Mouse (Mus musculus) myocyte (in vitro differentiated cells): ENCODE data around the gene Tub. TPM values are rescaled to one million over a fixed set of nuclear protein-coding genes. Genes with fewer than 3 reads are reported as not detected.

Experiments
- H3K27me3 ChIP-seq: one replicate; pipeline ENCODE4 v1.6.1; 2011; ENCODE audit not compliant: control insufficient read depth, insufficient read depth, insufficient read length
- H3K36me3 ChIP-seq: one replicate; pipeline ENCODE4 v1.6.1; 2011; ENCODE audit not compliant: control insufficient read depth, insufficient read depth
- H3K4me2 ChIP-seq: one replicate; pipeline ENCODE4 v1.6.1; 2011; ENCODE audit warnings: low read depth, control low read depth
- H3K4me3 ChIP-seq: one replicate; pipeline ENCODE4 v1.5.1; 2011; ENCODE audit warnings: mild to moderate bottlenecking, control low read depth, moderate library complexity
- H3K79me2 ChIP-seq: one replicate; pipeline ENCODE4 v1.6.1; 2011; ENCODE audit not compliant: control insufficient read depth, insufficient read depth
- H3ac ChIP-seq: one replicate; pipeline ENCODE4 v1.6.1; 2011; ENCODE audit not compliant: control insufficient read depth, insufficient read length
- CEBPB ChIP-seq: IDR thresholded peaks from 2 replicates; pipeline ENCODE4 v1.6.1; 2011; ENCODE audit warnings: mild to moderate bottlenecking, moderate library complexity; ENCODE audit not compliant: poor library complexity, insufficient read depth, severe bottlenecking
- E2F4 ChIP-seq: IDR thresholded peaks from one replicate; pipeline ENCODE4 v1.6.1; 2011; ENCODE audit warnings: mild to moderate bottlenecking, control low read depth, moderate library complexity; ENCODE audit not compliant: insufficient read depth
- MAX ChIP-seq: IDR thresholded peaks from one replicate; pipeline ENCODE4 v1.6.1; 2011; ENCODE audit warnings: low read depth, mild to moderate bottlenecking, control low read depth
- MYOD1 ChIP-seq, 3 experiments: IDR thresholded peaks; one replicate each; pipeline ENCODE4 v1.6.1; 2011; ENCODE audit warnings: control low read depth in 2 of 3, low read depth in 2 of 3, mild to moderate bottlenecking in 2 of 3, moderate library complexity in 1 of 3; ENCODE audit not compliant: insufficient read length in 2 of 3, control insufficient read depth in 1 of 3
- MYOG ChIP-seq, 3 experiments: IDR thresholded peaks; one replicate each; pipeline ENCODE4 v1.6.1; 2011; ENCODE audit warnings: control low read depth in 2 of 3, low read depth in 2 of 3, mild to moderate bottlenecking in 2 of 3; ENCODE audit not compliant: insufficient read length in 2 of 3, control insufficient read depth in 1 of 3, insufficient read depth in 1 of 3
- POLR2A ChIP-seq: IDR thresholded peaks from one replicate; pipeline ENCODE4 v1.6.1; 2011; ENCODE audit warnings: low read depth, mild to moderate bottlenecking, control low read depth, moderate library complexity; ENCODE audit not compliant: insufficient read length
- POLR2AphosphoS2 ChIP-seq: IDR thresholded peaks from one replicate; pipeline ENCODE4 v1.6.1; 2011; ENCODE audit warnings: low read depth, control low read depth; ENCODE audit not compliant: insufficient read length
- REST ChIP-seq: IDR thresholded peaks from one replicate; pipeline ENCODE4 v1.6.1; 2011; ENCODE audit warnings: mild to moderate bottlenecking, control low read depth, moderate library complexity; ENCODE audit not compliant: insufficient read depth, insufficient read length
- SRF ChIP-seq: IDR thresholded peaks from one replicate; pipeline ENCODE4 v1.6.1; 2011; ENCODE audit warnings: low read depth; ENCODE audit not compliant: control insufficient read depth, insufficient read length
- TCF12 ChIP-seq: IDR thresholded peaks from one replicate; pipeline ENCODE4 v1.6.1; 2011; ENCODE audit warnings: mild to moderate bottlenecking, control low read depth; ENCODE audit not compliant: poor library complexity, insufficient read depth, severe bottlenecking
- TCF3 ChIP-seq: IDR thresholded peaks from one replicate; pipeline ENCODE4 v1.6.1; 2011; ENCODE audit warnings: low read depth, control low read depth; ENCODE audit not compliant: insufficient read length
- USF1 ChIP-seq: IDR thresholded peaks from one replicate; pipeline ENCODE4 v1.6.1; 2011; ENCODE audit warnings: low read depth, mild to moderate bottlenecking, control low read depth, moderate library complexity
- polyA plus RNA-seq: library from polyadenylated mRNA; unstranded; fragments of >200 nt; fragmentation: generic; extraction: Trizol; gene quantifications from one replicate; pipeline ENCODE4 v1.2.1, GENCODE M21; 2012; ENCODE audit warnings: missing spikeins

The Tub gene
- polyA plus RNA-seq, 1 experiment: not detected

GRCm38 (mm10) chr7:109026976-109027375 is 76.8 kb downstream of the Tub start:
- Histone ChIP-seq H3K36me3 (no peaks in the 10 kb centered on the region), H3K4me2 (no peak overlapping the region), H3ac (no peak overlapping the region), H3K79me2 (no peaks in the 10 kb centered on the region), H3K27me3 (no peaks in the 10 kb centered on the region), H3K4me3 (no peak overlapping the region)
- no peak for TF ChIP-seq POLR2AphosphoS2
- TF ChIP-seq TCF12: no peak

GRCm38 (mm10) chr7:109027721-109028120 is 77.6 kb downstream of the Tub start:
- Histone ChIP-seq H3K4me3 (no peak overlapping the region), H3K36me3 (no peaks in the 10 kb centered on the region), H3K4me2 (no peak overlapping the region), H3K79me2 (no peaks in the 10 kb centered on the region), H3ac (no peak overlapping the region), H3K27me3 (no peaks in the 10 kb centered on the region)
- TF ChIP-seq POLR2AphosphoS2: no peak
- TF ChIP-seq USF1: no peak
- TF ChIP-seq MAX: no peak
- TF ChIP-seq MYOG (IDR thresholded peaks at IDR 0.05; ENCODE audit: control insufficient read depth in 1 of 3, insufficient read depth in 1 of 3, insufficient read length in 2 of 3, low read depth in 2 of 3): no peak
- TF ChIP-seq E2F4: no peak
- TF ChIP-seq TCF3: no peak
- no peak for TF ChIP-seq MYOD1 (IDR thresholded peaks at IDR 0.05; ENCODE audit: control insufficient read depth in 1 of 3, insufficient read length in 2 of 3, low read depth in 2 of 3)
- TF ChIP-seq POLR2A: no peak
- no peak for TF ChIP-seq TCF12
- no peak for TF ChIP-seq REST
- TF ChIP-seq SRF: no peak
- TF ChIP-seq CEBPB: no peak

GRCm38 (mm10) chr7:109028204-109028603 is 78.1 kb downstream of the Tub start:
- Histone ChIP-seq H3K4me2 (no peak overlapping the region), H3K79me2 (no peaks in the 10 kb centered on the region), H3ac (no peak overlapping the region), H3K36me3 (no peaks in the 10 kb centered on the region), H3K4me3 (no peak overlapping the region), H3K27me3 (no peaks in the 10 kb centered on the region)
- no peak for TF ChIP-seq USF1
- TF ChIP-seq REST: no peak
- TF ChIP-seq MYOG (IDR thresholded peaks at IDR 0.05; ENCODE audit: control insufficient read depth in 1 of 3, insufficient read depth in 1 of 3, insufficient read length in 2 of 3, low read depth in 2 of 3): no peak
- TF ChIP-seq MAX: no peak
- TF ChIP-seq SRF: no peak
- no peak for TF ChIP-seq MYOD1 (IDR thresholded peaks at IDR 0.05; ENCODE audit: control insufficient read depth in 1 of 3, insufficient read length in 2 of 3, low read depth in 2 of 3)
- no peak for TF ChIP-seq POLR2A
- TF ChIP-seq E2F4: no peak
- TF ChIP-seq POLR2AphosphoS2: no peak
- no peak for TF ChIP-seq TCF12
- TF ChIP-seq CEBPB: no peak

- Histone ChIP-seq H3K27me3 (no peaks in the 10 kb centered on the region), H3ac (no peak overlapping the region), H3K4me2 (no peak overlapping the region), H3K4me3 (no peak overlapping the region), H3K79me2 (no peaks in the 10 kb centered on the region), H3K36me3 (no peaks in the 10 kb centered on the region)
- TF ChIP-seq TCF12: no peak
- TF ChIP-seq MAX: no peak
- no peak for TF ChIP-seq MYOD1 (IDR thresholded peaks at IDR 0.05; ENCODE audit: control insufficient read depth in 1 of 3, insufficient read length in 2 of 3, low read depth in 2 of 3)
- TF ChIP-seq REST: no peak
- no peak for TF ChIP-seq MYOG (IDR thresholded peaks at IDR 0.05; ENCODE audit: control insufficient read depth in 1 of 3, insufficient read depth in 1 of 3, insufficient read length in 2 of 3, low read depth in 2 of 3)
- TF ChIP-seq POLR2A: no peak
- no peak for TF ChIP-seq TCF3
- no peak for TF ChIP-seq USF1
- TF ChIP-seq SRF: no peak
- TF ChIP-seq E2F4: no peak
These were observed 79.9 kb downstream of the Tub start for GRCm38 (mm10) chr7:109029961-109030465.

GRCm38 (mm10) chr7:109031331-109031730 is 81.2 kb downstream of the Tub start:
- TF ChIP-seq TCF3: no peak
- no peak for TF ChIP-seq MYOG (IDR thresholded peaks at IDR 0.05; ENCODE audit: control insufficient read depth in 1 of 3, insufficient read depth in 1 of 3, insufficient read length in 2 of 3, low read depth in 2 of 3)
- TF ChIP-seq SRF: no peak
- TF ChIP-seq MAX: no peak
- Histone ChIP-seq H3ac (no peak overlapping the region), H3K4me2 (no peak overlapping the region), H3K27me3 (no peaks in the 10 kb centered on the region), H3K79me2 (no peaks in the 10 kb centered on the region), H3K36me3 (no peaks in the 10 kb centered on the region), H3K4me3 (no peak overlapping the region)
